Mouse (Mus musculus) adrenal gland, postnatal 10 days (tissue): ENCODE measurements at regions not wholly inside any gene's neighbourhood (a gene's known extent, or its start where the extent isn't known, plus 50 kb on each side); places are given as distances from the start of the nearest gene placed in this dataset.
A peak's percentile ranks its signal among the peaks of the same experiment; 100 is the strongest.

ENCODE experiments used
- DNase-seq: peaks from one replicate; pipeline ENCODE4 v3.0.0; 2021; ENCODE audit warnings: mixed read lengths

DNA sequence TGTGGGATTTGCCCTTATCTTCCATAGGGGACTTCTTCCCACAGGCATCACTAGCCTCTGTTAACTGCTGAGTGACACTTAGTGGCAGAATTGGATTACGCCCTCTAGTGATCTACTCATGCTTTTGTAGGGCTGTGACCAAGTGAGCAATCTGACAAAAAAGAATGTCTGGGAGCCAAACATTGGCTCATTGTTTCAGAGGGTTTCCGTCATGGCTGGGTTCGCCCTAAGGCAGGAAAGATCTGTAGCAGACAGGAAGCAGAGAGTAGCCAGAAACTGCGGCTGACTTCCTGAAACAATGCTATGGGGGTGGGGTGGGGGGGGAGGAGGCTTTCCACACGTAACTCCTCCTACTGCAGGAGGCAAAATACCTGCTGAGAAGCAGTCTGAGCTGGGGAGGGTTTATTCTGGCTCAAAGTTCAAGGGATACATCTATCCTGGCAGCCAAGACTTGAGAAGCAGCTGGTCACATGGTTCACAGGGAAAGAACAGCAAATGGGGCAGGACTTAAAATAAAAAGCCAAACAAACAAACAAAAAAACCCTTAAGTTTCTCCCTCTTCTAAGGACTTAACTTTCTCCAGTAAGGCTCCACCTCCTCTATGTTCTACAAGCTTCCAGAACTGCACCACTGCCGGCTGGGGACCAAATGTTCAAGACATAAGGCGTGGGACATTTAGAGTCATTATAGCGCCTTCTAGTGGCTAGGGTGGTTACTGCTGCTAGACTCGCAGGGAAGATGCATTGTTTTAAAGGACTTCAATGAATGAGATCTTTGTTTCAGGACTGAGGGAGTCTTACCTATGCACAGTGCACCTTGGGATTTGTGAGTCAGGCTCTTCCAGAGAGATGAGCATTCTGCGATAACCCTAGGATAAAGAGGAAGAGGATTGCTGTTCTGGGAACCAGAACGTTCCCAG, 281.8 kb upstream of the Eef2kmt start:
- DNase-seq = peak; percentile 28

DNA sequence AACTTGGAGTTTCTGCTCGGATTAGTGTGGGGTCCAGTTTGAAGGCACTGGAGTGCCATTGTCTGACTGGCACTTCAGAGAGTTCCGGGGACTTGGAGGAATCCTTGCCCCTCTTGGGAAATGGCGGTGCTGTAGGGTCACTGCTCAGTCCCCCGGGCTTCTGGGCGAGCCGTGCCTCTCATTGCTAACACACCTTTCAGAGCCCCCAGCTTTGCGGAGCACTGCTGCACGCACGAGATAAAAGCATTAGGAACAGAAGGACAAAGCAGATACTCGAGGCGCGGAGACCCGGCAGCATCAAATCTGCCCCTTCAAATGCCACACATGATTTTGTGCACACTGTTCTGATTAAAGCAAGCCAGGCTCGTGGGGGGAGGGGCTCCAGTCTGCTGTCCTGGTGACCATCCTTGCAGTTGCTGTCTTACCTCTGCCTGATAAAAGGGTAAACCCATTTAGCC, 280.8 kb upstream of the Eef2kmt start:
- no peak for DNase-seq

GRCm38 (mm10) chr16:5535414-5535813, 279.6 kb upstream of the Eef2kmt start:
- DNase-seq = no peak

DNA sequence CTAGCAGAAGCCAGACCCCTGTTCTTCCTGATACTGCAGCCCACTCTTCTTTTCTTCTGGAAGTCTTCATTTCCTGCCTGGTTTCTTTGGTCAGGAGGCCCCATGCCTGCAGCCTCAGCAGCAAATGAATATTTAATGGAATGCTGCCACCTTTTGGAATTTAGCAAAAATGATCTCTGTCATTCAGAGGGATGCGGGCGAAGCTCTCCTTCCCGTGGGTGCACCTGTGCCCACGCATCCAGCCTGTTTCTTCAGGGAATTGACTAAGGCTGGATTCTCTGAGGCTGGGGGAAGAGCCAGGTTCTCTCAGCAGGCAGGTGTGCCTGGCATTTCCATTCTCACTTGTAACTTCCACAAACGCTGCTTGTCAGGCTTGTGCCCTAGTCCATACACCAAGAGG, 279.1 kb upstream of the Eef2kmt start:
- no peak for DNase-seq

GRCm38 (mm10) chr16:5534385-5534784, 278.6 kb upstream of the Eef2kmt start:
- no peak for DNase-seq

GRCm38 (mm10) chr16:5532281-5532680, 276.5 kb upstream of the Eef2kmt start:
- DNase-seq = no peak

DNA sequence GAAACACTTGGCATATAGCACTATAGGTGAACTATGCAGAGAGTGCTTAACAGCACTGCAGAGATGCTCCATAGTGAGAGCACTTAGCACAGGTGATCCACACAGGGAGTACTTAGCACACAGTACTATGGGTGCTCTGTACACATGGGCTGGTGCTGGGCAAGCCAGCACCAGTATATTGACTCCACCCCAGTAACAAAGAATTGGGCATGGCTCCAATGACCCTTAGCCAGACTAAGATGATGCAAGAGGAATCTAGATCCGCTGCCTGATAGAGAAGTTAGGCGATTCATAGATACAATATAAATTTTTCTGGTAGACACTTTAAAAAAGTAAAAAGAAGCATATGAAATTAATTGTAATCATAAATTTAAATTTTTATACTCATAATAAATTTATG, 274.0 kb upstream of the Eef2kmt start:
- DNase-seq = peak; percentile 36

DNA sequence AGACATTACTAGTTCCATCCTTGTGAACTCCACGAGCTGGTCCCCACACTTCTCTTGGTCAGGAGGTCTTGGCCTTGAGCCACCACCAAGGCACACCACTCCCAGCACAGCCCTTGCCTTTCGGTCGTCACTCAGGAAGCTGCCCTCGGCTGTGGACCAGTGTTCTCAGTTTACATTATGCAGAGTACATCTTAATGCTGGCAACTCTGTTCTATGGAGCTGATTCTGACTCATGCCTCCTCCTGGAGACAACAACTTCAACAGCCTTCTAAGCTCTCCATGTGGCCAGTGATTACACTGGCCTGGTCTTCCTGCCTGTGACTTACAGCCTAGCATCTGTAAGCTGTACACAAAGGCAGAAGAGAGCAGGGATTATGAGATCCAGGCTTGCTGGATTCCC, 272.2 kb upstream of the Eef2kmt start:
- DNase-seq = no peak

DNA sequence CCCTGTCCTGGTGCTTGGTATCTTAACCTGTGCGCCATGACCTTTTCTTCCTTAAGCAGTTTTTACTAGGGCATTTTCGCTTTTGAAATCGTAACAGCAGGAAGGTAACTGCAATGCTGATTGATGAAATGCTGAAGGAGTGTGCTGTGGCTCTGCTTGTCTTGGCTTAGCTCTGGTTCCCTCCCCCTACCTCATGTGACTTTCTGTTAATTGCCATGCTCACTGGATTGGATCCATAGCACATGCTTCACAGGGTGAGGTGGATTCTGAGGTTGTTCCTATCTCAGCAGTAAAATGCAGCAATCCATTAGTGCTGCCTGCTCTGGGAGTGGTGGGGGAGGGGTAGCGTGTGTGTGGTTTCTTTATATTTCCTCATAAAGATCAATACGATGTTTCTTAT, 268.6 kb upstream of the Eef2kmt start:
- DNase-seq = no peak

DNA sequence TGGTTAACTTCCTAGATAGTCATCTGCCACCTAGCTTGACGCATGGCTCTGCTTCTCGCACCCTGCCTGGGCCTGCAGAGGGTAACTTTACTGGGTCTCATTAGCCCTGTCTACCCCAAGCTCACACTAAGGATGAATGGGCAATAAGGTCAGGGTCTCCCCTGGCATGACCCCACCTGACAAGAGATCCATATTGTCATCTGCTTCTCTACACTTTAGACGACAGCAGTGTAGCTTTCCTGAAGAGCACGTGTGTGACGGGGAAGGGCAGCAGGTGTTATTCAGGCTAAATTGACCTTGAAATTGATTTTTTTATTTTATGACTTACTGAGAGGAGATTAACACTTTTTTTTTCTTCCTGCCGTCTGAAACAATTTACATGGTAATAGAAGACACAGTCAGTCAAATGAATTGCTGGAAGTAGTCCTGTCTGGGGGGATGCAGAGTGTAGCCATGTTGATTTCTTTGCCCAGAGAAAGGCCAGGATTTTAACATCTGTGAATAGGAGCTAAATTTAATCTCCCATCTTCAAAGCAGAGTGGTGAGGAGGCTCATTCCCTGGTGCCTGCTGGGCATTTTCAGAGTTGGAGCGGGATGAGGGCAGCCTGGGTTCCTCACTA, 267.7 kb upstream of the Eef2kmt start:
- no peak for DNase-seq

- DNase-seq = no peak
These were observed 262.0 kb upstream of the Eef2kmt start for GRCm38 (mm10) chr16:5517746-5518145.

DNA sequence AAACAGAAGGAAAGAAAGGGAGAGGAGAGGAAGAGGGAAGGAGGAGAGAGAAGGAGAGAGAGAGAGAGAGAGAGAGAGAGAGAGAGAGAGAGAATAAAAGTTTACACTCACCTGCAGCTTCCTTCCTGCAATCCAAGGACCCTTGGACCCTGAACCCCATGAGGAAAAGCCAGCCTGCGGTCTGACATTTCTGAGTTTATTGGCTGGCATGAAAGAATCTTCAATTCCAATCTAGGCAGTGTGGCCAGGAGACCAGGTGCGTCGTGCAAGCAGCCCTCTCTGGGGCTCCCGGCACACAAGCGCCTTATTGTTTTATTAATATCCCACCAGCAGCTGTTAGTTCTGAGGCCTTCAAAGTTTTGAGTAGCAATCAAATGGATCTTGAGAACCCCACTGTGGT, 260.1 kb upstream of the Eef2kmt start:
- DNase-seq = no peak

DNA sequence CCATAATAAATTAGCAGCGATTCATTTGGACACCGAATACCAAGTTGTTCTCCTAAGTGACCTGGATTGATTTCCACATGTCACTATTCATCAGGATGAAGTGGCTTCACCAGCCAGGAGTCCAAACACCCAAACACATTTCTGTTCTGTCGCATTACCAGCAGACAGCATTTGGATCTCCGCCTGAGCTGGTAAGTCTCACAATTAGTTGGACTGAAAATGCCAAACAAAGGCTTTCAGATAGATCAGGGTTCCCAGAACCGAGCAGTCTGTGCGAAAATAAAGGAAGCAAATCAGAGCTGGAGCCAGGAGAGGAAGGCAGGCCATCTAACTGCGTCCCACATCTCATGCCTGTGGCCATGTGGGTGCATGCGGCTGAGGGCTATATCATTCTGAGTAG, 251.5 kb upstream of the Eef2kmt start:
- no peak for DNase-seq

GRCm38 (mm10) chr16:5501961-5502360, 246.2 kb upstream of the Eef2kmt start:
- DNase-seq = no peak

- no peak for DNase-seq
These were observed 240.4 kb upstream of the Eef2kmt start for GRCm38 (mm10) chr16:5496051-5496685.

DNA sequence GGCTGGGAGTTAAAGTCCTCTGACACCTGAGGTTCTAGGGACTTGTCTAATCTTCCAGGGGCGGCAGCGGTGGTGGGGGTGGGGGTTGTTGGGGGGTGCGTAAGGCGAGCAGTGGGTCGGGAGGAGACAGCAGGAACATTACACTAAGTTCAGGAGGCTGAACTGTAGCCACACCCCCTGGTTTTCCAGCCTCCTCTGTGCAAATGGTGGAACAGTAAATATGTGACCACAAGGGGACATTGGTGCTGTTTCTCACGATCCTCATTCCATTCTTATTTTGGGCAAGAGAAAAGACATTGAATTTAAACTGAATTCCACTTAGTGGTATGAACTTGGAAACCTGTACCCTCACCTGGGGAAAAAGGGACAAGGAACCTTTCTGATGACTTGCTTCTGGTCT, 237.6 kb upstream of the Eef2kmt start:
- no peak for DNase-seq

GRCm38 (mm10) chr16:5487259-5487658, 231.5 kb upstream of the Eef2kmt start:
- no peak for DNase-seq

DNA sequence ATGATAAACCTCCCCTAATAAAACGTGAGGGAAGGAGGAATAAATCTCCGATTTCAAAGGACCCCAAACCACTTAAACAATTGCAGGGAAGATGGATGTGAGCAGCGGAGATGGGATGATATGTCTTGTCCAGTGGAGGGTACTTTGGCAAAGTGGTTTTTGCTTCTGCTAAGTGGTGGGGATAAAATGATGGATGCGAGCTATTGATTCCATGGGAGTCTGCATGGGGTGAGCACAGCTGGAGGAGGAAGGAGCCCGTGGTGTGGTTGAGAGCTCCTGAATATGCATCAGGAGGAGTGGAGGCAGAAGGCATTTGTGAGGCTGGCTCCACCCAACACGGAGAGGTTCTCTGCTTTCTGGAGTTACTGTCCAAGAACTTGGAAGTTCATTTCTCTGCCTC, 227.6 kb upstream of the Eef2kmt start:
- DNase-seq = no peak

DNA sequence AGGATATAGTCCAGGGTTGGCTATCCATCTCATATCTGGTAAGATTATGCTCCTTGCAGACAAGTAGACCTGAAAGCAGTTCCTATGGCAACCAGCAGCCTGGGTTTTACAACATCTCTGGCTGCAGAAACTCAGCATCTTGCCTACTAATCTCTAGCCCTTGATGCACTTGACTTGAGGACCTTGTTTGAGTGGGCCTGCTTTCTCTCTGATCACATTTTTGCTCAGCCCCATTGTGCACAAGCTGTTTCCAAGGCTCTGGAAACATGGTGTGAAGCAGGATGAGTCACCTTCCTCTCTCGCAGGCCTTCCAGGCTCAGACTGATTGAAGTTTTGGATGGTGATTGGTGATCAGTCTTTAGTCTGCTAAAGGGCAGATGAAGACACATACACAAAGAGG, 224.4 kb upstream of the Eef2kmt start:
- DNase-seq = no peak

DNA sequence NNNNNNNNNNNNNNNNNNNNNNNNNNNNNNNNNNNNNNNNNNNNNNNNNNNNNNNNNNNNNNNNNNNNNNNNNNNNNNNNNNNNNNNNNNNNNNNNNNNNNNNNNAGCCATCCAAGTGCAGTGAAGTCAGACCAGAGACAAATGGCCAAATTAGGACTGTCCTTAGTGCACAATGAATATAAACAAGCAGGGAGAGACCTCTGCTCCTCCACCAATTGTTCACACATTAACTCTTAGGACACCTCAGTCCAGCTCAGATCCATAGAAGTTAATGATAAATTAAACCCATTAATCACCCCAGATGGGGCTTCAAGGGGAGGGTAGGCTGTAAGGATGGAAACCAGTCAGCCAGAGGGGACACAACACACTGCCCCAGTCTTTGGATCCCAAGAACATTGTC, 223.2 kb upstream of the Eef2kmt start:
- DNase-seq = no peak

DNA sequence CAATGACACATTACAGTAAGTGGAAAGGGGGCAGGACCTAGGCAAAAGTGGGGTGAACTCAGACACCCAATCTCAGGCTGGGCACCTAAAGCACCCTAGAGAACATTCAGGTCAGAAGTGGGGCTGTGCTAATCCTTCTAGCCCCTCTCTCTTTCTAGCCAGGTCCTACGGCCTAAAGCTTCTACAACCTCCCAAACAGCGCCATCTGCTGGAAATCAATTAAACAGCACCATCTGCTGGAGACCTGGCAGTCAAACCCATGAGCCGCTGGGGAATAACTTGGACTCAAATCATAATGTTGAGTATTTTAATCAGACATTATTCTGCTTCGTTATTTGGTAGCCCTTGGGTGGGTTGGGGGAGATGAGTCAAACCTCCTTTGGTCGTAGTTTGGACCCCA, 215.5 kb upstream of the Eef2kmt start:
- peak; percentile 69 for DNase-seq

DNA sequence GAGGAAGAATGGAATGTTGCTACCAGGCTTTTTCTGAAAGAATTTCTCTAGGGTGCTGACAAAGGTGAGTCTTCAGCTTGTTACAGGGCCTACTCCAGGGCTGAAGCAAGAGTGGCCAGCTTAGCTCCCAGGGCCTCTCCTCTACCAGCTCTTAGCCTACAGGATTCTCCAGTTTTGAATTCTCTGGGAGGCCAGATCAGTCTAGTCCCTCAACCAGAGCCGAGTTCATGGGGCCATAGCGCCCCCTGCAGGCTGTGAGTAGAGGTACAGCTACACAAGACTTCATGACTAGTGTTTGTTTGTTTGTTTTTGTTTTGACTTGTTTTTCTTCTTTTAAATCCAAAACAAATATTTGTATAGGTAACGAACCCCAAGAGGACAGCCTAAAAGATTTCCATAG, 211.8 kb upstream of the Eef2kmt start:
- DNase-seq = peak; percentile 56

GRCm38 (mm10) chr16:5466760-5467159, 211.0 kb upstream of the Eef2kmt start:
- DNase-seq = peak; percentile 22
